Mouse (Mus musculus) brain, embryonic 14.5 days (tissue): ENCODE measurements around the gene Kctd3.

Experiments used
- CTCF ChIP-seq: fragments of 200-500 bp; IDR thresholded peaks from 2 replicates; pipeline ENCODE4 v1.5.1; 2012; ENCODE audit warnings: inconsistent platforms, mild to moderate bottlenecking, moderate library complexity, borderline replicate concordance; ENCODE audit not compliant: insufficient read depth, insufficient read length; ENCODE audit errors: extremely low read depth
- POLR2A ChIP-seq: fragments of 200-500 bp; IDR thresholded peaks from 2 replicates; pipeline ENCODE4 v1.6.1; 2012; ENCODE audit warnings: mild to moderate bottlenecking, inconsistent platforms, borderline replicate concordance; ENCODE audit not compliant: poor library complexity, insufficient read depth, insufficient read length, severe bottlenecking; ENCODE audit errors: extremely low read depth

DNA sequence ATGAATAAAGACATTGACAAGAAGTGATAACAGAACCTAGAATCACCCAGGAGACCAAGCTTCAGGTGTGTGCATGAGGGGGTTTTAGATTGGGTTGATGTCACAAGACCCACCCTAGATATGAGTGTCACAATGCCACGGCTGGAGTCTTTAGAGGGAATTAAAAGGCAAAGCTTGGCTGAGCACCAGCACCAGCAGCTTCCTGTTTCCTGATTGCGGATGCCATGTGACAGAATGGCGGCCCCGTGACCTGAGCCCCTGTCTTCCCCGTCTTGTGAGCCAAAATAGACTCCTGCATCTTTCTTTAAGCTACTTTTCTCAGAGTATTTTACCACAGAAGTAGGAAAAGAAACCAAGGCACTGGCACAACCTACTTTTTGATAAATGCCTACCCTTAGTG is 46.5 kb upstream of the Kctd3 start:
- TF ChIP-seq CTCF: no peak
- TF ChIP-seq POLR2A: no peak
